Mouse (Mus musculus) lung, postnatal 0 days (tissue): ENCODE data around the gene Cnot1.

Experiments used
- CTCF ChIP-seq: IDR thresholded peaks from 2 replicates; pipeline ENCODE4 v1.5.1; 2016; ENCODE audit warnings: antibody characterized with exemption, mild to moderate bottlenecking
- EP300 ChIP-seq: IDR thresholded peaks from 2 replicates; pipeline ENCODE4 v1.6.1; 2016; ENCODE audit warnings: antibody characterized with exemption, mild to moderate bottlenecking, control low read depth

DNA sequence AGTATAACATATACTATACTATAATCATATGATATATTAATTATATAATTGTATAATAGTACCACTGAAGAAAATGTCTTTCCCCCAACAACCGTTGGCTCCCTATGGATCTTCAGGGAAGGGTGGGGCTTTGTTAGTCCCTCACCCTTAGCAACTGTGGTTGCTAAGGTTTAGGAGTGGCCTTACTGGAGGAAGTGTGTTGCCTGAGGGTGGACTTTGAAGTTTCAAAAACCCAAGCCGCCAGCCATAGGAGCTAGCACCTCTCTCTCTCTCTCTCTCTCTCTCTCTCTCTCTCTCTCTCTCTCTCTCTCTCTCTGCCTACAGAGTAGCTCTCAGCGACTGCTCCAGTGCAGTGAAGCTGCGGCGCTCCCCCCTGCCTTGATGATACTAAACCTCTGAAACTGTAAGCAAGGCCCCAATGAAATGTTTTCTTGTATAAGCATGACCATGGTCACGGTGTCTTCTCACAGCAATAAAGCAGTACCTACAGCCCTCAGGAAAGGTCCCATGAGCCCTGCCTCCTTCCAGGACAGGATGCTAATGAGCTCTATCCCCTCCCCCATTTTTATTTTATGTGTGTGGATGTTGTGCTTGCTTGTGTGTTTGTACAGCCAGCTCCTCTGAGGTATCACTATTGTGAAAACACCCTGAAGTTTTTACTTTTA is 8.9 kb upstream of the Cnot1 start:
- TF ChIP-seq CTCF (no peak), EP300 (no peak)
